Mouse (Mus musculus) bone marrow, adult 2 months (tissue): ENCODE measurements around the gene Hmbs. TPM values are rescaled to one million over a fixed set of nuclear protein-coding genes. Genes with fewer than 3 reads are reported as not detected.
A peak's percentile ranks its signal among the peaks of the same experiment; 100 is the strongest.
"Not testable (repeated sequence)": the region's sequence is repeated elsewhere in the genome, so short reads cannot be mapped to it uniquely, and the experiment has no call there.

ENCODE experiments used
- H3K27ac ChIP-seq: fragments of 200-500 bp; 2 replicates; pipeline ENCODE4 v1.5.1; 2012; ENCODE audit warnings: low read depth, mild to moderate bottlenecking, control low read depth, inconsistent platforms, low read length; ENCODE audit not compliant: control insufficient read depth, poor library complexity, insufficient read depth
- H3K4me1 ChIP-seq: fragments of 200-500 bp; 2 replicates; pipeline ENCODE4 v1.6.1; 2011; ENCODE audit warnings: low read length; ENCODE audit not compliant: control insufficient read depth, insufficient read depth
- H3K4me3 ChIP-seq: fragments of 200-500 bp; replicated peaks from 2 replicates; pipeline ENCODE3; 2011; ENCODE audit warnings: mild to moderate bottlenecking, low read depth, low read length, control low read depth; ENCODE audit not compliant: control insufficient read depth
- CTCF ChIP-seq: fragments of 200-500 bp; IDR thresholded peaks from 2 replicates; pipeline ENCODE4 v1.5.1; 2011; ENCODE audit warnings: low read length, control low read depth; ENCODE audit not compliant: control insufficient read depth, insufficient read depth
- POLR2A ChIP-seq: fragments of 200-500 bp; IDR thresholded peaks from 2 replicates; pipeline ENCODE4 v1.6.1; 2011; ENCODE audit warnings: low read depth, mild to moderate bottlenecking, control low read depth, low read length, borderline replicate concordance; ENCODE audit not compliant: control insufficient read depth
- WGBS: fragments of 180-500 bp; shearing (Covaris S2); methylation state at CpG from one replicate; pipeline ENCODE4 v1.1.7; 2018; 5-methylcytosine and 5-hydroxymethylcytosine counted together
- polyA plus RNA-seq: library from polyadenylated mRNA; stranded (reverse); fragments of >200 nt; gene quantifications from 2 replicates; pipeline ENCODE4 v1.2.4, GENCODE M21; 2011; ENCODE audit warnings: low replicate concordance; ENCODE audit not compliant: missing spikeins, insufficient read depth, insufficient read length

Gene Hmbs
- polyA plus RNA-seq, 1 experiment, result 824 TPM

- WGBS, result 79% methylated on average over 6 of the region's 6 CpGs
- TF ChIP-seq CTCF (no peak), POLR2A (no peak)
- no peak overlapping the region for H3K4me3 ChIP-seq
- H3K4me1 ChIP-seq, result peaks cover 5% of the 10 kb centered on the region
- no peak overlapping the region for H3K27ac ChIP-seq
Observed at GRCm38 (mm10) chr9:44324147-44324546, 19.9 kb downstream of the Hmbs start.

GRCm38 (mm10) chr9:44323656-44324055 lies 20.4 kb downstream of the Hmbs start:
- 58% methylated on average over 4 of the region's 4 CpGs for WGBS
- not testable (repeated sequence) for H3K27ac ChIP-seq, H3K4me1 ChIP-seq, H3K4me3 ChIP-seq

- no peak for TF ChIP-seq POLR2A
- TF ChIP-seq CTCF, result no peak
- Histone ChIP-seq H3K4me1 (peaks cover 6% of the 10 kb centered on the region), H3K4me3 (peak overlapping the region; percentile 26), H3K27ac (no peak overlapping the region)
- WGBS, result 26% methylated on average over 6 of the region's 6 CpGs
Observed at GRCm38 (mm10) chr9:44320799-44321133, 23.3 kb downstream of the Hmbs start.

GRCm38 (mm10) chr9:44319887-44320798 lies 23.9 kb downstream of the Hmbs start, which contains the start of gene C2cd2l:
C2cd2l (minus strand) TSS chr9:44320285.
- Histone ChIP-seq H3K4me1 (peaks cover 6% of the 10 kb centered on the region), H3K27ac (peak within 1 kb of the TSS; percentile 87), H3K4me3 (peak within 1 kb of the TSS; percentile 95)
- under 1% methylated on average over 67 of the region's 67 CpGs for WGBS
- peak; percentile 63; the same call in 1 of the 2 replicates for TF ChIP-seq POLR2A
- TF ChIP-seq CTCF, result no peak

- H3K27ac ChIP-seq, result peak overlapping the region; percentile 87
- peak overlapping the region; percentile 95 for H3K4me3 ChIP-seq
- TF ChIP-seq POLR2A, result peak; percentile 29; the same call in 1 of the 2 replicates
- TF ChIP-seq CTCF, result no peak
- peaks cover 5% of the 10 kb centered on the region for H3K4me1 ChIP-seq
- 3% methylated on average over 37 of the region's 37 CpGs for WGBS
Observed at GRCm38 (mm10) chr9:44319105-44319886, 24.7 kb downstream of the Hmbs start.

- Histone ChIP-seq H3K4me1 (peaks cover 5% of the 10 kb centered on the region), H3K27ac (no peak overlapping the region), H3K4me3 (peak overlapping the region; percentile 95)
- no peak for TF ChIP-seq POLR2A
- TF ChIP-seq CTCF, result no peak
- 25% methylated on average over 3 of the region's 3 CpGs for WGBS
Observed at GRCm38 (mm10) chr9:44318826-44319095, 25.3 kb downstream of the Hmbs start.

- Histone ChIP-seq H3K4me1 (peaks cover 5% of the 10 kb centered on the region), H3K4me3 (peak overlapping the region; percentile 43), H3K27ac (no peak overlapping the region)
- WGBS, result 67% methylated on average over 5 of the region's 5 CpGs
- no peak for TF ChIP-seq POLR2A
- no peak for TF ChIP-seq CTCF
Observed at GRCm38 (mm10) chr9:44318076-44318825, 25.8 kb downstream of the Hmbs start.

GRCm38 (mm10) chr9:44317452-44317851 lies 26.6 kb downstream of the Hmbs start:
- Histone ChIP-seq H3K4me1 (peaks cover 5% of the 10 kb centered on the region), H3K27ac (no peak overlapping the region), H3K4me3 (no peak overlapping the region)
- TF ChIP-seq POLR2A, result no peak
- no peak for TF ChIP-seq CTCF
- 85% methylated on average over 4 of the region's 4 CpGs for WGBS
